Mouse (Mus musculus) common myeloid progenitor, adult 5-6 weeks (primary cell): ENCODE results near the gene Ldlrad3. TPM values are rescaled to one million over a fixed set of nuclear protein-coding genes. Genes with fewer than 3 reads are reported as not detected.

Experiments used
- ATAC-seq: replicated peaks from 2 replicates; pipeline ENCODE4 v1.8.0; 2016; ENCODE audit warnings: low read depth, mild to moderate bottlenecking, moderate TSS enrichment, inconsistent platforms; ENCODE audit not compliant: poor library complexity, severe bottlenecking
- total RNA-seq: library from RNA; stranded (forward); fragments of 200-1000, 187-1606 nt; gene quantifications from 2 replicates; pipeline ENCODE4 v1.2.3, GENCODE M21; 2017

Gene Ldlrad3
- total RNA-seq, 1 experiment from 2014 or later, result 9.2 TPM

GRCm38 (mm10) chr2:102121440-102122145, 64.6 kb downstream of the Ldlrad3 start:
- ATAC-seq, result no peak

- ATAC-seq, result no peak
Observed at GRCm38 (mm10) chr2:102119751-102120505, 66.3 kb downstream of the Ldlrad3 start.

GRCm38 (mm10) chr2:102118988-102119460, 67.2 kb downstream of the Ldlrad3 start:
- ATAC-seq, result no peak

GRCm38 (mm10) chr2:102117402-102117760, 68.8 kb downstream of the Ldlrad3 start:
- ATAC-seq, result 0 out of 2 replicates have a peak, but pooled peaks have one; percentile 5

GRCm38 (mm10) chr2:102116521-102117401, 69.4 kb downstream of the Ldlrad3 start:
- ATAC-seq, result peak; percentile 47; the same call in 1 of the 2 replicates

- no peak for ATAC-seq
Observed at GRCm38 (mm10) chr2:102113801-102114200, 72.4 kb downstream of the Ldlrad3 start.

GRCm38 (mm10) chr2:102113323-102113722, 72.9 kb downstream of the Ldlrad3 start:
- no peak for ATAC-seq

- no peak for ATAC-seq
Observed at GRCm38 (mm10) chr2:102111906-102112499, 74.2 kb downstream of the Ldlrad3 start.

GRCm38 (mm10) chr2:102110306-102110705, 75.9 kb downstream of the Ldlrad3 start:
- ATAC-seq, result no peak

GRCm38 (mm10) chr2:102107280-102107679, 78.9 kb downstream of the Ldlrad3 start:
- peak; percentile 98 for ATAC-seq

- no peak for ATAC-seq
Observed at GRCm38 (mm10) chr2:102106728-102107127, 79.5 kb downstream of the Ldlrad3 start.

GRCm38 (mm10) chr2:102105454-102105853, 80.7 kb downstream of the Ldlrad3 start:
- no peak for ATAC-seq

- no peak for ATAC-seq
Observed at GRCm38 (mm10) chr2:102103955-102104354, 82.2 kb downstream of the Ldlrad3 start.

GRCm38 (mm10) chr2:102100490-102100889, 85.7 kb downstream of the Ldlrad3 start:
- ATAC-seq, result no peak

GRCm38 (mm10) chr2:102099702-102100450, 86.3 kb downstream of the Ldlrad3 start:
- no peak for ATAC-seq

GRCm38 (mm10) chr2:102099261-102099660, 86.9 kb downstream of the Ldlrad3 start:
- ATAC-seq, result no peak

GRCm38 (mm10) chr2:102094773-102095172, 91.4 kb downstream of the Ldlrad3 start:
- ATAC-seq, result no peak

GRCm38 (mm10) chr2:102094281-102094680, 91.9 kb downstream of the Ldlrad3 start:
- ATAC-seq, result no peak

GRCm38 (mm10) chr2:102092579-102092978, 93.6 kb downstream of the Ldlrad3 start:
- ATAC-seq, result no peak
